Mouse (Mus musculus) heart, embryonic 16.5 days (tissue): Measurements from ENCODE around the gene Palld. TPM values are rescaled to one million over a fixed set of nuclear protein-coding genes. Genes with fewer than 3 reads are reported as not detected.

Experiments used
- ATAC-seq: fragments of 200-750 bp; cut with Nextera tagmentation; replicated peaks from 2 replicates; pipeline ENCODE4 v1.8.0; 2017; ENCODE audit warnings: moderate number of reproducible peaks; ENCODE audit not compliant: insufficient read depth, low FRiP score; ENCODE audit errors: extremely low read depth
- H3K27ac ChIP-seq: fragments of 300-500 bp; sonication (generic); 2 replicates; pipeline ENCODE4 v1.5.1; 2014; ENCODE audit warnings: mild to moderate bottlenecking, low read length, control low read depth, moderate library complexity
- H3K27me3 ChIP-seq: fragments of 300-500 bp; sonication (generic); 2 replicates; pipeline ENCODE4 v1.6.1; 2014; ENCODE audit warnings: low read length, mixed read lengths; ENCODE audit not compliant: control insufficient read depth, insufficient read depth
- H3K36me3 ChIP-seq: fragments of 300-500 bp; sonication (generic); 2 replicates; pipeline ENCODE4 v1.6.1; 2014; ENCODE audit not compliant: control insufficient read depth, insufficient read depth
- H3K4me1 ChIP-seq: fragments of 300-500 bp; sonication (generic); 2 replicates; pipeline ENCODE4 v1.6.1; 2014; ENCODE audit warnings: low read length, mixed read lengths; ENCODE audit not compliant: control insufficient read depth, insufficient read depth
- H3K4me2 ChIP-seq: fragments of 300-500 bp; sonication (generic); 2 replicates; pipeline ENCODE4 v1.6.1; 2014; ENCODE audit warnings: low read depth, mild to moderate bottlenecking, control low read depth, low read length
- H3K4me3 ChIP-seq: fragments of 300-500 bp; sonication (generic); 2 replicates; pipeline ENCODE4 v1.5.1; 2014; ENCODE audit warnings: mild to moderate bottlenecking, control low read depth, low read length
- H3K9ac ChIP-seq: fragments of 300-500 bp; sonication (generic); 2 replicates; pipeline ENCODE4 v1.6.1; 2014; ENCODE audit warnings: low read length, control low read depth
- H3K9me3 ChIP-seq: fragments of 300-500 bp; sonication (generic); replicated peaks from 2 replicates; pipeline ENCODE4 v1.6.1; 2016; ENCODE audit warnings: low read length; ENCODE audit not compliant: control insufficient read depth
- WGBS: fragments of 180-500 bp; shearing (Covaris S2); extraction: QIAGEN DNeasy Blood & Tissue Kit; methylation state at CpG from one replicate; pipeline ENCODE4 v1.1.7; 2014; 5-methylcytosine and 5-hydroxymethylcytosine counted together
- polyA plus RNA-seq: library from polyadenylated mRNA; unstranded; fragments of >200 nt; fragmentation: Nextera tagmentation; extraction: Ambion mirVana; gene quantifications from 2 replicates; pipeline ENCODE4 v1.2.1, GENCODE M21; 2015

Palld gene
- polyA plus RNA-seq, 1 experiment from 2014 or later = 190 TPM

DNA sequence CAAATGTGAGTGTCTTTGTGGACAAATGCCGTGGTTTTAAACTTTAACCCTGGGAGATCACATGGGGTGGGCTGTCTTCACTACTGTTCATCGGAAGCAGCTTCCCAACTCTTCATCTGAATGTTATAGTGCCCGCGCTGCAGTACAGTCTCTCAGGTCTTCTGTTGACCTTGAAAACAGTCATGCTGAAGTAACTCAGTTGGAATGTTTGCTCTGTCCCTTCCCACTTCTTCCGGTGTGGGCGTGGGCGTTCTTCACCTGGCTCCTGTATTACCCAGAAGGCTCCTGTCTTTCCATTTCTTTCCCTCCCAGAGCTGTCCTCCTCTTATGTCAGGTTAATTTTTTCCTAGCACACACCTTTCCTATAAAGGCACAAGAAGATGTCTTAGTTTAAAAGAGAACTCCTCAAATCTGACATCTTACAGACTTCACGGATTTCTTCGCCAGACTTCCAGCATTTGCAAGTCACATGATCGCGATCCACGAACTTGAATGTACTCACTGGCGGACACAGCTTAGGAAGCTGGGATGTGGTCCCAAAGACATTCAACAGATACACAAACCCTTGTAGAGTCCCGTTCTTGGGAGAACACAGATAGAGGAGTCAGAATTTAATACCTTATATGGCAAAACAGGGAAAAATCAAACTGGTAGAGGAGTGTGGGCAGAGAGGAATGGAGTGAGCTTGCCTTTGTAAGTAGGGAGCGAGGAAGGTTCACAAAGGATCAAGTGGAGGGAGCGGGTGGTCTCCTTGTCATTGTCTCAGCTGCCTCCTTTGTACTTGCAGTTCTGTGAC is 189.1 kb downstream of the Palld start:
- H3K4me3 ChIP-seq = no peak overlapping the region
- H3K9ac ChIP-seq = no peak overlapping the region
- no peaks in the 10 kb centered on the region for H3K27me3 ChIP-seq
- no peaks in the 10 kb centered on the region for H3K9me3 ChIP-seq
- H3K4me2 ChIP-seq = no peak overlapping the region
- H3K4me1 ChIP-seq = peaks cover 33% of the 10 kb centered on the region
- no peak for ATAC-seq
- 65% methylated on average over 16 of the region's 16 CpGs for WGBS
- H3K27ac ChIP-seq = peak overlapping the region; percentile 73
- peaks cover 20% of the 10 kb centered on the region for H3K36me3 ChIP-seq

DNA sequence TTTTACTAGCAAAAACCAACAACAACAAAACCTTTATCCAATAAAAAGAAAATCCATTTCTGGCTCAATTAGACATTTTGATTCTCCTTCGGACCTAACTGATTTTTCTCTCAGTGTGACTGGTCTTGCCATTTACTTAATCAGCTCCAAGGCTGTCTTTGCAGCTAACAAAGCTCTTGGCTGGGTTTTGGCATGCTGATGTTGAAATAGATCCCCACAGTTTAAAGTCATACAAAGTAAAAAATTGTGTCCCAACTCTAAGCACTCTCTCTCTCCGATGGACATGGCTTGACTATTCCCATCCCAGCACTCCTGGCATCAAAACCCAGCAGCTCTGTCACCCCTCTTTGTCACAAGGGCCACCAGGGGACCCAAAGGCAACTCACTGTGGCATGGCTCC is 190.1 kb downstream of the Palld start:
- Histone ChIP-seq H3K9me3 (no peaks in the 10 kb centered on the region), H3K27me3 (no peaks in the 10 kb centered on the region), H3K27ac (peak overlapping the region; percentile 3), H3K4me2 (no peak overlapping the region), H3K4me3 (no peak overlapping the region), H3K9ac (no peak overlapping the region), H3K36me3 (peaks cover 22% of the 10 kb centered on the region), H3K4me1 (peaks cover 33% of the 10 kb centered on the region)
- ATAC-seq = no peak
- WGBS = 83% methylated on average over 2 of the region's 2 CpGs

DNA sequence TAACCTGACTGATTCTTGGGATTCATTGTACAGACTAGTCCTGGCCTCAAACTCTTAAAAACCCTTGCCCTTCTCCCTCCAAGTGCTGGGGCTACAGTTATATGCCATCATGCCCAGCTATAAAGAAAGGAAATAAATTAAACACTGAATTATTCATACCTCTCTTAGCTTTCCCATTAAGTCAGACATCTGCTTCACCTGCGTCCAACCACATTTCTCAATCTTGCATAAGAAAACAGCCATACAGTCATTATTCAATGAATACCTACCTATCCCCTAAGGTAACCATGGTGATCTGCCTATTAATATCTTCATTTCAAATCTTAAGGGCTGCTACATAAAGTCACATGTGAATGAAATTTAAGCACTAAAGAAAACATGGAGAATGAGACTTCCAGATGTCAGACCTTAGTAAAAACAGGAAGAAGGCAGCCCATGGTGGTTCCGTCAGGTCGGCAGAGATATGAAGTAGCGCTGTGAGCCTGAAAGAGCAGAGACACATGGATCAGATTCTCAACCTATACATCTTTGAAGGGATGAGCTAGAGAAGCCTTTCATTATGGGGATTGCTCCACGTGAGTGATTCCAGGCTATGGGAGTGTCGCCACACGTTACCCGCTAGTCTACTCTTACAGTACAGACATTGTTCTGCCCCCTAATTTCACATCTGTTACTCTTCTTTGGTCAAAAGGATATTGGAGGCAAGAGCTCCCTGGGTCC is 193.7 kb downstream of the Palld start:
- ATAC-seq = no peak
- Histone ChIP-seq H3K4me2 (no peak overlapping the region), H3K4me1 (peaks cover 21% of the 10 kb centered on the region), H3K9me3 (no peaks in the 10 kb centered on the region), H3K27me3 (no peaks in the 10 kb centered on the region), H3K9ac (no peak overlapping the region), H3K27ac (no peak overlapping the region), H3K4me3 (no peak overlapping the region), H3K36me3 (peaks cover 28% of the 10 kb centered on the region)
- WGBS = 80% methylated on average over 8 of the region's 8 CpGs

DNA sequence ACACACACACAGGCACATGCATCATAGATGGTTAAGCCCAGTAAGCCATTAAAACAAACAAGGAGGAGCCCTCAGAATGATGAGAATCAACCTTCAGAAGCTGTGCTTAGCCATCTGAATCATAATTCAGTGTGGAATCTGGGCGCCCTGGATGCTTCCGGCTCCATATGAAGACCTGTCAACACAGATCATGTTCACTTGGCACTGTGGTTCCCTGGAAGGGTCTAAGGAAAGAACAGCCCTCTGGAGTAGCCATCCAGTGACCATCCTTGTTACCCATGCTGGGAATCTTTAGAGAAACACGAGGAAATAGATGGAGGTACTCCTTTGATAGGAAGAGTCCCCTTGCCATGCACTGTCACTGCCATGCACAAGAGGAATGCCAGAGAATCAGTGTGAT is 197.0 kb downstream of the Palld start:
- WGBS = 61% methylated on average over 3 of the region's 3 CpGs
- Histone ChIP-seq H3K36me3 (peaks cover 47% of the 10 kb centered on the region), H3K27ac (no peak overlapping the region), H3K4me2 (no peak overlapping the region), H3K4me3 (no peak overlapping the region), H3K27me3 (no peaks in the 10 kb centered on the region), H3K9me3 (no peaks in the 10 kb centered on the region), H3K9ac (no peak overlapping the region), H3K4me1 (peaks cover 12% of the 10 kb centered on the region)
- ATAC-seq = no peak

DNA sequence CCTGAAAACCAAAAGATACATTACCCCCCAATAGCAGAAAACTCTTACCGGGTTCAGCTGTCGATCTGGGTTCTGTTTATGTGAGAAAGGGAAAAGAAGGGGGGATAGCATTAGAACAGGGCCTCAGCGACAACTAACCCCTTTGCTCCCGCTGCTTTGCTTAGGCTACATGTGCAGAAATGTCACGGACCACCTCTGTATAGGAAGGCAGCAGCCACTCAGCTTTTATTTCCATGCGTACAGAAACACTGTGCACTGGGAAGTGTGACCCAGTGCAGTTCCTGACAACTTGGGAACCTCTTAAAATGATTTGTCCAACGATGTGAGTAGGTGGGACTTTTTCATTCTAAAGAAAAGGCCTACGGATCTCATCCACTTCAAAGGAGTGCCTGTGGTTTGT is 200.4 kb downstream of the Palld start:
- Histone ChIP-seq H3K9ac (no peak overlapping the region), H3K27ac (no peak overlapping the region), H3K36me3 (peaks cover 28% of the 10 kb centered on the region), H3K4me2 (no peak overlapping the region), H3K27me3 (no peaks in the 10 kb centered on the region), H3K4me3 (no peak overlapping the region), H3K4me1 (peaks cover 24% of the 10 kb centered on the region), H3K9me3 (no peaks in the 10 kb centered on the region)
- 84% methylated on average over 8 of the region's 8 CpGs for WGBS
- no peak for ATAC-seq

DNA sequence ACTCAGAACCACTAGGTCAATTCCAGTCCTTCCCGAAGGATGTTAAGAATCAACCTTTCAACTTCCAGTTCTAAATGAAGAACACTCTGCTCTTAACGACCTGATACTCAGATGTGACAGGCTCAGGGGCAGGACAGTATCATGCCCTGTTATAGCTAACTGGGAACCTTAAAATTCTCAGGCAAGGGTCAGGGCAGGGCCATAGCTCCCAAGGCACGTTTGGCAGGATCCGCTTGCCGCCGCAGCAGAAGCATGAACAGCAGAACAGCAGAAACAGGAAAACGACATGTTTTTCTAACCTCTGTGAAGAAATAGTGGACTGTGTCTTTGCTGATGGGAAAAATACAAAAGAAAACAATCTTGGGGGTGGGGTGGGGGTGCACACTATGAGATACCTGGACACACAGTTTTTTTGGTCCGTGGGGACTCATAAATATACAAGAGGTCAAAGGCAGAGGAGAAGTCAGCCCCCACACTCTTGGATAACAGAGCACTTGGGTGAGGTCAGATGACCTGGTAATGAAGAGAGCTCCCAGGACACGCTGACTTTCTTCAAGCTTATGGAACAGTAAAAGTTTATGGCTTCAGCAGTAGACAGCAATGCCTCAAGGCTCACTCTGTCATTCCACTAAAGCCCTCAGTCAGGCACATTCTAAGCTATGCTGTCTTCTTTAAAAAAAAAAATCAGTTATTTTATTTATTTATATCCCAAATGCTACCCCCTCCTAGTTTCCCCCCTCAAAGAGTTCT is 201.4 kb downstream of the Palld start:
- Histone ChIP-seq H3K36me3 (peaks cover 28% of the 10 kb centered on the region), H3K4me2 (no peak overlapping the region), H3K27ac (no peak overlapping the region), H3K4me1 (peaks cover 24% of the 10 kb centered on the region), H3K4me3 (no peak overlapping the region), H3K9ac (no peak overlapping the region), H3K27me3 (no peaks in the 10 kb centered on the region), H3K9me3 (no peaks in the 10 kb centered on the region)
- no peak; the same call in 1 of the 2 replicates for ATAC-seq
- 61% methylated on average over 9 of the region's 9 CpGs for WGBS

DNA sequence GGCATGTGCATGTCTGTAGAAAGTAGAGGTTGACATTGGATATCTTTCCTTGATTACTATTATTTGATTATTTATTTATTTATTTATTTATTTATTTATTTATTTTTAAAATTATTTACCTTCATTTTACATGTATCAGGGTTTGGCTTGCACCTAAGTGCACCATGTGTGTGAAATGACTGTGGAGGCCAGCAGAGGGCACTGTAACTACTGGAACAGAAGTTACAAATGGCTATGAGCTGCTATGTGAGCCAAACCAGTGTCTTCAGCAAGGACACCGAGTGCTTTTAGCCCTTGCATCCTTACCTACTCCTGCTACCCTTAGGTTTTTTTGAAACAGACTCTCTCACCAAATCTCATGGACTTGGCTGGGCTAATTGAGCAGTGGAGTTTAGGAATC is 202.2 kb downstream of the Palld start:
- H3K9me3 ChIP-seq = no peaks in the 10 kb centered on the region
- H3K4me2 ChIP-seq = no peak overlapping the region
- H3K36me3 ChIP-seq = peaks cover 27% of the 10 kb centered on the region
- H3K4me3 ChIP-seq = no peak overlapping the region
- H3K27me3 ChIP-seq = no peaks in the 10 kb centered on the region
- ATAC-seq = no peak
- H3K4me1 ChIP-seq = peaks cover 21% of the 10 kb centered on the region
- WGBS = 89% methylated on average over 1 of the region's 1 CpGs
- H3K27ac ChIP-seq = no peak overlapping the region
- H3K9ac ChIP-seq = no peak overlapping the region

DNA sequence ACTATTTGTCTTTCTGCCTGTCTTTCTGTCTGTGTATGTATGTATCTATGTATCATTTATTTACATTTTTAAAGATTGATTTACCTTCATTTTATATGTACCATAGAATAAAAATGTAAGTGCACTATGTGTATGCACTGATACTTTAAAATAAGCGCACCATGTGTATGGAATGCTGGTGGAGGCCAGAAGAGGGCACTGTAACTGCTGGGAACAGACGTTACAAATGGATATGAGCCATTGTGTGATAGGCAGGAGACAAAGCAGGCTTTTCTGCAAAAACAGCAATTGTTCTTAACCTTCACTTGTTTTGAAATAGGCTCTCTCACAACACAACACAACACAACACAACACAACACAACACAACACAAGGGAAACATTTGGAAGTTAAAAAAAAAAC is 203.5 kb downstream of the Palld start:
- no peak overlapping the region for H3K4me3 ChIP-seq
- no peaks in the 10 kb centered on the region for H3K9me3 ChIP-seq
- WGBS = 71% methylated on average over 2 of the region's 2 CpGs
- no peak for ATAC-seq
- H3K27me3 ChIP-seq = no peaks in the 10 kb centered on the region
- H3K27ac ChIP-seq = no peak overlapping the region
- H3K4me2 ChIP-seq = no peak overlapping the region
- peaks cover 21% of the 10 kb centered on the region for H3K4me1 ChIP-seq
- peaks cover 29% of the 10 kb centered on the region for H3K36me3 ChIP-seq
- no peak overlapping the region for H3K9ac ChIP-seq
